Mouse (Mus musculus) monocyte, adult 2 months (primary cell): Measurements from ENCODE around the gene Nat9.

ENCODE experiments used
- DNase-seq, 2 experiments: peaks; one replicate each; pipeline ENCODE4 v3.0.0; 2022; ENCODE audit warnings: low spot score in 2 of 2, low read depth in 1 of 2

Nat9 gene

GRCm38 (mm10) chr11:115179191-115179590 is 8.5 kb downstream of the Nat9 start:
- DNase-seq = no peak

DNA sequence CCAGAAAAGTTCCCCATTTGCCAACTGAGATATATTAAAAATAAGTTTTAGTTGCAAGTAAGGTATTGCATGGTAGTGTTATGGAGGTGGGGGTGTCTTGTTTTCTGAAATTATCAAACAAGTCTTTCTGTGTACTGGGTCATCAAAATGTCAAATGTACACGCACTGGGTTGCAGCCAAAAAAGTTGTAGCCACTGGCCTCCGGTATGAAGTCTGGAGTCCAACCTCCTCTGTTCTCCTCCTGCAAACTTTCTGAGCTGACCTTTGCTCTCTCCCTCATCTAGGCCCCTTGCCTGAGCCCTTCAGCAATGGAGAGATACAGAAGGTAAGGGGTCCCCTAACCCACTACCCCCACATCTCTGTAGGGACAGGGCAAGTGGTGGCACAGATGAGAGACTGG is 8.9 kb downstream of the Nat9 start:
- no peak for DNase-seq

DNA sequence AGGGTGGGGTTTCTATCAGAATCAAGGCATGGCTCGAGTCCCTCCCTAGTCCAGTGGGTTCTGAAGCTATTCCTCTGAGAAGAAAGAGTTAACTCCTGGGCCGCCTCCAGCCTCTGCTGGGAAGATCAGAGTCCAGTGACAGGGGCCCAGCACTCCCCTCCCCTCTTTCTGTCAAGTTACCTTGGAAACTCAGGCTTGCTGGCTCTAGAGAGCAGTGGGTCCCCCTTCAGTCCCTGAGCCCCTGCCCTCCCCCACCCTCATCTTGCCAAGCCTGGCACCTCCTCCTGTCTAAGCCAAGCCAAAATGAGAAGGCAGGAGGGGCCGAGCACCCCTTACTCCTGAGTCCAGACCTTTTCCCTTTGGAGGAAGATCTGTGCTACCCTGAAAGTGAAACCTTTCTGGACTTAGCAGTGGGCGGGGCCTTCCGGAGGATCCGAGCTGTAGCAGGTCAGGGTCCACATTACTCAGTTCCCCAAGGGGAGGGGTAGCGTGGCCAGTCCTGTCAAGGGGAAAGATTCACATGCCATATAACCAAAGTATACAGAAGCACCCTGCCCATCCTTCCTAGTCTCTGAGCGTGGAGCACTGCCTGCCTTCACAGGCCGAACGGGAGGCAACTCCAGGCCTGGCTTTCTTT is 10.0 kb downstream of the Nat9 start:
- no peak for DNase-seq

GRCm38 (mm10) chr11:115176399-115177190 is 11.1 kb downstream of the Nat9 start:
- DNase-seq = no peak

DNA sequence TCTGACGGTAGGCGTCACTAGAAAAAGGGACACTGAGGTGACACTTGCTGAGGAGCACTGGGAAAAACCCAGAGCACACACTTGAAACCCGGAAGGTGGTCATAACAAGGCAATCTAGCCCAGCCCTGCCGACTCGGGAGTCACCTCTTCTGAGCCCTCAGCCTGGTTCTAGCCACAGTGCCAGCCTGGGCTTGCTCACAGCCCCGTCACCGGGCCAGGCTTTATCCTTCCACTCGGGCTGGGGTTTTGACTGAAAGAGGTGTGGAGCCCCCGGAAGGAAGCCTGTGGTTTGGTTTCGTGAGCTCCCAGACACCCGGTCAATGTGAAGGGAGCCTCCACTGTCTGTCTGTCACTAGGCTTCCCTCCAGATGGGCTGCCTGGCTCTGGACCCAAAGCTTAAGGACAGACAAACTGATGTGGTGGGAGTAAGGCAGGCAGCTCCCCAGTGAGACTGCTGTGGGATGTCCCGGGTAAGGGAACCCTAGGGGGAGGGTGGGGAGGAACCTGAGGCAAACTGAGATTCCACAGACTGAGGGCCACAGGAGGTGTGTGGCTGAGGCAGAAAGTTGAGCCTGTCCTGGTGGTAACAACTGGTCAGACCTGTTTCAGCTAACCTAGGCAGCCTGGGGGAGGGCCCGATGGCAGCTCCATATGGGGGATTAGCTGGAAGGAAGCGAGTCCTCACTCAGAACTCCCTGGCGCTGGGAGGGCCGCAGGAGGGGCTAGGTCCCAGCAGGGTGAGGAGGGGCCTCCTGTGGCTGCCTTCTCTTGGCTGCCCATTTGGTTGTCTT is 13.9 kb downstream of the Nat9 start:
- no peak for DNase-seq

- no peak for DNase-seq
Observed at GRCm38 (mm10) chr11:115172825-115173287, 14.8 kb downstream of the Nat9 start.

GRCm38 (mm10) chr11:115171125-115171524 is 16.5 kb downstream of the Nat9 start:
- no peak for DNase-seq

GRCm38 (mm10) chr11:115169430-115169829 is 18.2 kb downstream of the Nat9 start:
- DNase-seq = no peak

- no peak for DNase-seq
Observed at GRCm38 (mm10) chr11:115167631-115168249, 19.9 kb downstream of the Nat9 start.

- DNase-seq = no peak
Observed at GRCm38 (mm10) chr11:115166776-115167175, 20.9 kb downstream of the Nat9 start.

DNA sequence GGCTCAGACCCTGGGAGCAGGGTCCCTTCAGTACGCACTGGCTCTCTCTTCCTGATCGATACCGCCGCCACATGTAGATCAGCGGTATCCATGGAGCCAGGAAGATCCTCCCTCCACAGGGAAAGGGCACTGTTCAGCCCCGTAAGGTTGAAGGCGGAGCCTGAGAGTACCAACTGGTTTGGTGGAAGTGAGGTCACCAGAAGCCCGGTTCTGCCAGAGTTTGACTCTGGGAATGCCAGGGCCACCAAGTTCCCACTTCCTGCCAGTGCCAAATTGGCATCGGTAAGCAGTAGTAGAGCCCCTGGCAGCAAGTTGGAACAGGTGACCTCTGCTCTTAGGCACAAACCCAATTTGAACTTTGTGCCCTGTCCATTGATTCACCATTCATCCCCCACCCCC is 22.7 kb downstream of the Nat9 start:
- no peak for DNase-seq

DNA sequence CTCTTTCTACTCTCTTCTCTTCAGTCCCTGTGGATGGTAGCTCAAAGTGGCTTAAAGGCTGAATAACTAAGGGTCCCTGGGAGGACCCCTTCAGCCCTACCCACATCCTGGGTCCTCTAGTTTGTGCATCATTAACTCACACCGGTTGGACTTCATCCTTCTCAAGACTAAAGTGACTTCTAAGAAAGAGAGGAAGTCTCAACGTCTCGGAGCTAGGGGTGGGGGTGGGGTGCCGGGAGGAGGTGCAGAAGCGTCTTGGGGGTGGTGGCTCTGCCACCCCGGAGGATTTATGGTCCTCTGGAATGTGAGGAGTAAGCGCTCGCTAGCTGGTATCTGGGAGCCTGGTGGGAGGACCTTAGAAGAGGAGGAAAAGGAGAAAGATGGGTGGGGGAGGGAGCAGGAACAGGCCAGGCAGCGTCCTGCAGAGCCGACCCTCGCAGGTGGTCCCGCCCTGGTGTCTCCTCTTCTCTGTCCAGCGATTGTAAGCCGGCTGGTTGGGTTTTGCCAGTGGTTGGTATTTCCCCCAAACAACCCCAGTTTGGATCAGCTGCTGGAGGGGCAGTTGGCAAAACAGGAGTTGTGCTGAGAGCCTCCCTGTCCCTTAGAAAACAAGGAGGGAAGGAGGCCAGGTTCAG is 23.2 kb downstream of the Nat9 start:
- DNase-seq = no peak

- no peak for DNase-seq
Observed at GRCm38 (mm10) chr11:115163568-115164150, 24.0 kb downstream of the Nat9 start.

DNA sequence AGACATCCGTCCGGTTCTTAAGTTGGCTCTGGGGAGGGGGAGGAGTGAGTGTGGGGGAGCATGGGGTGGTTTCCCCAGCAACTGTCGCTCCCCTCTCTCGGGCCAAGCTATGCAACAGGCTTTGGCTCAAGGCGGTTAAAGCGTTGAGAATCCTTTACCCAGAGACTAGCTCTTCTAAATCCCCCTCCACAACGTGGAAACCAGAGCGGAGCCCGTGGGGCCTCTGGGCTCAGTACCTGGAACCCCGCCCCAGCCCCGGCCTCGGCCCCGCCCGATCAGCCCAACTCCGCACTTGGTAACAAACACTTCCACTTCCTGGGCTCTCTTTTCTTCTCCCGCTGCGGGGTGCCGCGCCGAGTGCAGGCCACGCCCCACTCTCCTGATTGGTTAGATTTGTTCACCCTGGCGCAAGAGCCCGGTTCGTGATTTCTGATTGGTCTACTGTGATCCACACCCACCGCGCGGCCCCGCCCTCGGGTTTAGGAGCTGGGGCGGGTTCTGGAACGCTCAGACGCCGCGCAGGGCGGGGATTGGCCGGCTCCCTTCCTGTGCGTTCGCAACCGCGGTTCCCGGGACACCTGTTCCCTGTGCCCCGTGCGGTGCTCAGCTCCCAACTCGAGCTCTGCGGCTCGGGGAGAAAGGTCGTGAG is 24.7 kb downstream of the Nat9 start, which contains the start of gene Slc9a3r1:
Gene Slc9a3r1, plus strand, starts transcription at position 510 of the 649 bp plus-strand sequence.
- DNase-seq = peak; percentile 98

DNA sequence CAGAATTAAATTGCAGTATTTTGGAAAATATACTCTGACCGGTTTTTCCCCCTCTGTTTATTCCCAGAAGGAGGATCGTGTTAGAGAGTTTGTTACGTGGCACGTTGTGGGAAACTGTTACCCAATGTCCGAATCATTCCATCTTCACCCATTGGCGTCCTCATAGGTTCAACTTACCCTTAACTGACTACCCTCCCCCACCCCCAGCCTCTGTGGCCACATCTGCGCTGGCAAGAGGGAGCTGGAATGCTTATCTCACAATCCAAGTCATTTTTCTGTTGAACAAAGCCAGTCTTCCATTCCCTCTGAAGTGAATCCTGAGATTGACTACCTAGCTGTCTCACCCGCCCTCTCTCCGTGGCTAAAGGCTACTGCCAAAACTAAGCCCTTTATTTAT is 25.5 kb downstream of the Nat9 start:
- DNase-seq = no peak

GRCm38 (mm10) chr11:115161578-115162204 is 26.0 kb downstream of the Nat9 start:
- DNase-seq = no peak

DNA sequence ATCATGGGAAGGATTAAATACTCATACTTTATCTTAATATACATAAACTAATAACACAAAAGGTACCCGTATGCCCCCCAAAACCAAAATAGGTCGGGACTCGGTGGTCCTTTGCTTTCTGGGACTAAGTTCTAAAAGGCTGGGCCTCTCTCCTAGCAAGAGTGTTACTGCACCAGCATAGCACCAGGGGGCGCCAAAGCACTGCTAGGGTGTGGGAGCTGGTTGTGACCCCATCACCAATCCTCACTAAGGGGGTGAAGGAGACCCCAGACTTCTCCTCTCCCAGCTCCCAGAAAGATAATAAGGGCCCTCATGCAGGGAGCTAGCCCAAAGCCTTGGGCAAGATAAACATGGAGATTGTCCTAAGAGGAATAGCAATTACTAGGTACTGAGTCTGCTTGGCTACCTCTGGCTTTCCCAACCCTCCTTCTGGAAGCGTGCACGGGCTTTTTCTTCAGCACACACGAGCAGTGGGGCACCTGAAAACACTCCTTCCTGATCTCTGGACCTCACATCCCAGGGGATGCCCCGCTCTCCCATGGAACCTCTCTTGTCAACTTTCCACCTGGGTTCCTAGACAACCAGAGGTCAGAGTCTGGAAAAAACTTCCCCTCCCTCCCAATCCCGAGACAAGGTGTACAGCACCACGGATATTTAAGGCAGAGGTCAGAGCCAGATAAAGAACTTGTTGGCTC is 26.6 kb downstream of the Nat9 start:
- peak; percentile 44 to 66 for DNase-seq

- DNase-seq = peak in 1 of 2 experiments; percentile 73
Observed at GRCm38 (mm10) chr11:115160016-115160797, 27.5 kb downstream of the Nat9 start.
